Mouse (Mus musculus) left cerebral cortex, postnatal 10 days (tissue): Measurements from ENCODE around the gene Zfp873. TPM values are rescaled to one million over a fixed set of nuclear protein-coding genes. Genes with fewer than 3 reads are reported as not detected.
"Not testable (repeated sequence)": the region's sequence is repeated elsewhere in the genome, so short reads cannot be mapped to it uniquely, and the experiment has no call there.

ENCODE experiments used
- DNase-seq, 2 experiments: peaks; one replicate each; pipeline ENCODE4 v3.0.0; 2021 to 2022; ENCODE audit warnings: low spot score in 2 of 2, mixed read lengths in 1 of 2; ENCODE audit errors: extremely low spot score in 1 of 2
- intact Hi-C: fragments of 180-260 bp; cut with DNase I; formaldehyde crosslinking; loops from one replicate; pipeline ENCODE4 v1.15.1; 2025
- total RNA-seq, 2 experiments: library from RNA; stranded (reverse); gene quantifications; 2 replicates each; pipeline ENCODE4 v1.2.3; 2021

Gene Zfp873
- total RNA-seq, result 1 to 10 TPM; 8.5 to 10.0 TPM

DNA sequence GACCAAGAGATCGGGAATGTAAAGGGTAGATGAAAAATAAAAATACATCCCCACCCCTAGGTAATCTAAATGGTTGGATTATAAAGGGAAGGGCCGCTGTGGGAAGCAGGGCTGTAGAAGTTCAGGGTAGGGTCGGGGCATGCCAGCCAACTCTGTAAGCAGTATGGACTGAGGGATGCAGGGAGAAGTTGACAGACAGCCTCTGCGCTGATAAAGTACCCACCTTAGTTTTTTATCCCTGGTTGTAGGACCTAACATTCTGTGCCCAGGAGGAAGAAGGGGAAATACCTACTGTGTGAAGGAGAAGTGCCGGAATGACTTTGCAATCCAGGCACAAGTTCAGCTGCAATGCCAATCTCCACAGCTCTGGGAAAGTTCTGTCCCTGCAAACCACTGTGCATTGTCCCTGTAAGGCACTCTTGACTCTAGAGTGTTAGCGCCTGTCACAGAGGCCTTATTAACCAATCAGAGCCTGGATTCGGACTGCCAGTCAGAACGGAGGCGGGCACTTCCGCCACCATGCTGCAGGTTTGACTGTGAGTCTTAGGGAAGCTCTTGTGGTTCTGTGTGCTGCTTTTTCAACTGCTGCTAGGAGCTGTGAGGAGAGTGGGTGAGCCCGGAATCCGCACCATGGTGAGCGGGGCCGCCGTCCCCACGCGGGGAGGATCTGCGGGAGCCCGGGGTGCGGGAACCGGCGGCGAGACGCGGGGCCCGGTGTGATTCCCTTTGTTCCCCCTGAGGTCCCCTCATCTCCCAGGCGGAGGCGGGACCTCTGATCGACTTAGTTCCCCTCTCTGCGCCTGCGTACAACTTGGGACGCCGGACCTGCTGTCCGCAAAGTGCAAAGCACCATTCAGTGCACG lies at the start of gene Zfp873:
Zfp873 (plus strand) TSS at position 527 of the 863 bp plus-strand sequence.
- intact Hi-C loops, result no loop called here
- DNase-seq, result peak; percentile 91 to 96

DNA sequence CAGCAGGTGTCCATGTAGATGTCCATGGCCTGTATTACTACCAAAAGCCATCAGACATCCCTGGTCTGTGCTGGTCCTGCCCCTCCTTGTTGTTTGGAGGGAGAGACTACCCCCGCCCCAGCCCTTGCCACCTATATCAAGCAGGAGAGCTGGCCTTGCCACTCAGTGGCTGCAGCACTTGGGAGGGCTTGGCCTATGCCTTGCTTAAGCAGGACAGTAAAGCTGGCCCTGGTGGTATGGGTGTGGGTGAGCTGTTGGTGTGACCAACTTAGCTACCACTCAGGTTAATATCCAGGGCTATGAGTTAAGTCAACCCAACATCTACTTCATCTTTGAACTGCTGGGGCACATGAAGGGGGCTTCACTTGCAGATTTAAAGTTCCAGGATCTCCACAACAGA lies 44.7 kb upstream of the Zfp873 start:
- DNase-seq, intact Hi-C loops: not testable (repeated sequence)

DNA sequence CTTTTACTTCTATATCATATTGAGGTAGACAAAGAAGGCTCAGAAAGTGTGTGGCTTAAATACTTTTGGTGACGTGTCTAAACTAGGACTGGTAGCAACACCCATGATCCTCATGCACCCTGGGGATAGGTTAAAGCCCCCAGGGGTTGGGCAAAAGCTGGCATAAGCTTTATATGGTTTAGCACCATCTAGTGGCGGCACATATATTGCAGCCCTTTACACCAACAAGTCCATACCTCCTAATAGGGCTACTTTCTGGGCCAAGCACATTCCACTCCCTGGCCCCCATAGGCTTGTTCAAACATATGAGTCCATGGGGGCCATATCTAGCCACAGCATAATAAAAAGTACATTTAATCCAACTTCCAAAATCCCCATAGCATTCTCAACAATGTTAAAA lies 43.1 kb upstream of the Zfp873 start:
- intact Hi-C loops, DNase-seq: not testable (repeated sequence)

DNA sequence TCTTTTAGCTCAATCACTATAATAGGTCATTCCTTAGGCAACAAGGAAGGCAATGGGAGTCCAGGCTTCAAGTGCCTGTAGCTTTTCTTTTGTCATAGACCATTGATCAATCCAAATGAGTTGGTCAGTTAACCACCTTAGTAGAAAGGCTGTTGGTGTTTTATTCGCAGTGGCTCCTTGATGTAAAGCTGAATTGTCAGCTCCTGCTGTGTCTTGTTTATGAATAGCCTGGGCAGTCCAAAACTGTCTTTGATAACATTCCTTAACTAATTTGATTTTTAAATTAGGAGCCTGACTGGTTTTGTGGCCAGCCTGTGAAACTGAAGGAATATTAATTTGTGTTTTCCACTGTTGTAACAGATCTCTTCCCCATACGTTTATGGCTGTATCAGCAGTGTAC lies 5.7 kb upstream of the Zfp873 start:
- intact Hi-C loops, result no loop called here
- no peak for DNase-seq

DNA sequence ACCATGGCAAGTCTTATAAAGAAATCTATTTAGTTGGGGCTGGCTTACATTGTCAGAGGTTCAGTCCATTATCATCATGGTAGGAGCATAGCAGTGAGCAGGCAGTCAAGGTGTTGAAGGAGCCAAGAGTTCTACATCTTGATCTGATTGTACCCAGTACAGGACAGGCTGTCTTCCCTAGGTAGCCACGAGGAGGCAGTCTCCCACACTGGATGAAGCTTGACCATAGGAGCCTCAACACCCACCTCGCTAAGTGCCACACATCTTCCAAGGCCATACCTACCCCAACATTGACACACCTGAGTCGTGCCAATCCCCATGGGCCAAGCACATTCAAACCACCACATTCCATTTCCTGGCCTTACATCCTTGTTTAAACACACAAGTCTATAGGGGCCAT lies 1.3 kb upstream of the Zfp873 start:
- intact Hi-C loops, result no loop called here
- DNase-seq, result no peak

DNA sequence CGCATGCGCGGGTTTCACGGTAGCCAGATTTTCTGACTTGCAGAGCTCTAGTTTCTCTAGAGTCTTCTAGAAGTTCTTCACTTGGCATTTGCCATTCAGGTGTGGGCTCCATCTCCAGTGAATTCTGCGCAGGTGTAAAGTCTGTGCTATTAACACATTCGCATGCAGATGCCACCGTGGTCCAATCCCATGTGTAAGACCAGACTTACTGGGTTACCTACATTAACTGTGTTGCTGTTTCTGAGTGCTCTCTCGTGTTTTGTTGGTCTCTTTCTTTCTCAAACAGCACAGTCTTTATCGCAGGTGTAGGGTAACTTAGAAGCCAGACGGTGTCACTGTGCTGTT lies 509 bp downstream of the Zfp873 start:
- DNase-seq, intact Hi-C loops: not testable (repeated sequence)

DNA sequence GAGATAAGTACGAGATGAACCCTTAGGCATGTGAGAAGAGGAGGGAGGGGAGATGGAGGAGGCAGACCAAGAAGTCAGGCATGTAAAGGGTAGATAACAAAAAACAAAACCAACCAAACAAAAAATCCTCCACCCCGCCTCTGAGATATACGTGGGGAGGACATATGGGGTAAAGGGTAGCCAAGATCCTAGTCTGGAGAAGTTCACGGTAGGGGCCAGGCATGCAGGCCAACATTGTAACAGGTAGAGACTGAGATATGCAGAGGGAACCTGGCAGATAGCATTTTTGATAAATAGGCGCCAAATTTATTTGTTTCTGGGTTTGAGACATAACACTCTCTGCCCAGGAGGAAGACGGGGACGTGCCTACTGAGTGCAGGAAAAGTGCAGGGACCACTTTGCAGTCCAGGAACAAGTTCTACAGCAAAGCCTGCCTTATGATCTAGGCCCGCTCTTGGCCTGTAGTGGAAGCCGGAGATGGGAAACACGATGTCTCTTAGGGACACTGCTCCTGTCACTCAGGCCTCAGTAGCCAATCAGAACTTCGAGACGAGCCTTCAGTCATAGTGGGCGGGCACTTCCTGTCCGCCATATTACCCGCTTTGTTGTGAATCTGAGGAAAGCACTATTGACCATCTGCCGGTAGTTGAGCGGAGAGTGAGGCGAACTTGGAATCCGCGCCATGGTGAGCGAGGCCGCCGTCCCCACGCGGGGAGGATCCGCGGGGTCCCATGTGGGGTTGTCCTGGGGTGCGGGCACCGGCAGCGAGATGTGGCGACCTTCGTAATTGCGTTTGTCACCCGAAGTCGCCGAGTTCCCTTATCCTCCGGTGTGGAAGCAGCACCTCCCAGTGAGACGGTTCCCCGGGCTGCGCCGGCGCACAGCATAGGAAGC lies 35.1 kb downstream of the Zfp873 start, which contains the start of gene BC024063:
BC024063 (plus strand) TSS at position 626 of the 894 bp plus-strand sequence.
- peak; percentile 71 to 79 for DNase-seq
- intact Hi-C loops, result not testable (repeated sequence)

DNA sequence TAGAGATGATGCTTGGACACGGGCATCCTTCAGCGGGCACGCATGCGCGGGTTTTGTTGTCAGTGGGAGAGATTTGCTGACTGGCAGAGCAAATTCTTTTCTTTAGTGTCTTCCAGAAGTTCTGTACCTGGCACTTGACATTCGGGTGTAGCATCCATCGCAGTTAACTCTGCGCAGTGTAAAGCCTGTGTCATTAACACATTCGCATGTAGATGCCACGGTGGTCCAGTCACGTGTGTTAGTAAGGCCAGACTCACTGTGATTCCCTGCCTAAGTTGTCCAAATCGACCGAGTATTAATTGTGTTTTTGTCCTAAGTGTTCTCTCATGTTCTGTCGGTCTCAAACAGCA lies 35.7 kb downstream of the Zfp873 start:
- DNase-seq, intact Hi-C loops: not testable (repeated sequence)

Other genes starting within 250 kb of the Zfp873 start
- 1 to 10 TPM; 3.2 to 3.9 TPM for gene Gm4767, start 235.9 kb upstream of the Zfp873 start, total RNA-seq
- gene Gm32687, start 184.2 kb upstream of the Zfp873 start, total RNA-seq, result 1 to 10 TPM; 4.0 to 4.3 TPM
- gene Zfp781, start 117.6 kb upstream of the Zfp873 start, total RNA-seq, result 1 to 10 TPM; 2.6 to 4.6 TPM
- 1 to 10 TPM; 4.7 to 5.0 TPM for gene BC024063, start 35.2 kb downstream of the Zfp873 start, total RNA-seq
- 10 to 100 TPM; 11.6 to 12.0 TPM for gene AU041133, start 79.9 kb downstream of the Zfp873 start, total RNA-seq
- gene Zfp938, start 193.2 kb downstream of the Zfp873 start, total RNA-seq, result 10 to 100 TPM; 20.5 to 23.8 TPM